Mouse (Mus musculus) C2C12 (cell line): ENCODE data around the gene Aqp5. TPM values are rescaled to one million over a fixed set of nuclear protein-coding genes. Genes with fewer than 3 reads are reported as not detected.

Source experiments
- H3K27me3 ChIP-seq: one replicate; pipeline ENCODE4 v1.6.1; 2011; ENCODE audit not compliant: control insufficient read depth, insufficient read depth, insufficient read length
- H3K36me3 ChIP-seq: one replicate; pipeline ENCODE4 v1.6.1; 2011; ENCODE audit not compliant: control insufficient read depth, insufficient read depth
- H3K4me3 ChIP-seq: one replicate; pipeline ENCODE4 v1.5.1; 2011; ENCODE audit warnings: mild to moderate bottlenecking, control low read depth; ENCODE audit not compliant: poor library complexity, insufficient read depth, severe bottlenecking
- H3K79me2 ChIP-seq: one replicate; pipeline ENCODE4 v1.6.1; 2011; ENCODE audit not compliant: control insufficient read depth, insufficient read depth
- H3K79me3 ChIP-seq: one replicate; pipeline ENCODE4 v1.6.1; 2011; ENCODE audit warnings: low read depth, control low read depth
- H3ac ChIP-seq: one replicate; pipeline ENCODE3; 2011; ENCODE audit warnings: low read depth; ENCODE audit not compliant: control insufficient read depth, insufficient read length
- CEBPB ChIP-seq: IDR thresholded peaks from one replicate; pipeline ENCODE4 v1.6.1; 2011; ENCODE audit warnings: low read depth, mild to moderate bottlenecking, control low read depth, moderate library complexity
- CTCF ChIP-seq: IDR thresholded peaks from one replicate; pipeline ENCODE4 v1.5.1; 2011; ENCODE audit not compliant: control insufficient read depth, insufficient read depth, insufficient read length
- FOSL1 ChIP-seq: IDR thresholded peaks from one replicate; pipeline ENCODE4 v1.8.0; 2011; ENCODE audit warnings: mild to moderate bottlenecking, low read length; ENCODE audit not compliant: poor library complexity, insufficient read depth, severe bottlenecking
- MAX ChIP-seq: IDR thresholded peaks from one replicate; pipeline ENCODE4 v1.6.1; 2011; ENCODE audit warnings: mild to moderate bottlenecking, control low read depth
- MYOD1 ChIP-seq: IDR thresholded peaks from one replicate; pipeline ENCODE4 v1.6.1; 2011; ENCODE audit warnings: low read depth; ENCODE audit not compliant: control insufficient read depth, insufficient read length
- MYOG ChIP-seq: IDR thresholded peaks from one replicate; pipeline ENCODE4 v1.6.1; 2011; ENCODE audit not compliant: control insufficient read depth, insufficient read length; ENCODE audit errors: extremely low read depth
- USF1 ChIP-seq: IDR thresholded peaks from one replicate; pipeline ENCODE4 v1.6.1; 2011; ENCODE audit warnings: low read depth, mild to moderate bottlenecking, control low read depth, moderate library complexity
- long read RNA-seq, 2 experiments: library from polyadenylated mRNA; unstranded; transcript quantifications; one replicate each; pipeline ENCODE4 v2.0.0; 2019 to 2020
- polyA plus RNA-seq: library from polyadenylated mRNA; unstranded; fragments of >200 nt; fragmentation: generic; extraction: Trizol; gene quantifications from one replicate; pipeline ENCODE4 v1.2.1, GENCODE M21; 2012; ENCODE audit warnings: missing spikeins

The Aqp5 gene
- 395 TPM for polyA plus RNA-seq
- long read RNA-seq, experiment 1, transcript Aqp5-204 (4 exons, 1,415 nt), result minor isoform, 8 of 918 reads
- long read RNA-seq, experiment 1, transcript Aqp5-205 (3 exons, 1,739 nt), result minor isoform, 96 of 918 reads
- long read RNA-seq, experiment 1, transcript Aqp5-203 (2 exons, 443 nt), result minor isoform, 6 of 918 reads
- long read RNA-seq, experiment 1, transcript Aqp5-202 (4 exons, 1,797 nt), result major isoform, 717 of 918 reads
- long read RNA-seq, experiment 1, partial matches to known transcripts, result 7 of 918 reads
- long read RNA-seq, experiment 1, other reads (novel, unspliced or antisense), result 83 of 918 reads
- long read RNA-seq, experiment 2, transcript Aqp5-203 (2 exons, 443 nt), result minor isoform, 7 of 2,740 reads
- long read RNA-seq, experiment 2, transcript Aqp5-205 (3 exons, 1,739 nt), result minor isoform, 46 of 2,740 reads
- long read RNA-seq, experiment 2, transcript Aqp5-204 (4 exons, 1,415 nt), result minor isoform, 22 of 2,740 reads
- long read RNA-seq, experiment 2, transcript Aqp5-202 (4 exons, 1,797 nt), result major isoform, 2,571 of 2,740 reads
- long read RNA-seq, experiment 2, partial matches to known transcripts, result 10 of 2,740 reads
- long read RNA-seq, experiment 2, other reads (novel, unspliced or antisense), result 83 of 2,740 reads

DNA sequence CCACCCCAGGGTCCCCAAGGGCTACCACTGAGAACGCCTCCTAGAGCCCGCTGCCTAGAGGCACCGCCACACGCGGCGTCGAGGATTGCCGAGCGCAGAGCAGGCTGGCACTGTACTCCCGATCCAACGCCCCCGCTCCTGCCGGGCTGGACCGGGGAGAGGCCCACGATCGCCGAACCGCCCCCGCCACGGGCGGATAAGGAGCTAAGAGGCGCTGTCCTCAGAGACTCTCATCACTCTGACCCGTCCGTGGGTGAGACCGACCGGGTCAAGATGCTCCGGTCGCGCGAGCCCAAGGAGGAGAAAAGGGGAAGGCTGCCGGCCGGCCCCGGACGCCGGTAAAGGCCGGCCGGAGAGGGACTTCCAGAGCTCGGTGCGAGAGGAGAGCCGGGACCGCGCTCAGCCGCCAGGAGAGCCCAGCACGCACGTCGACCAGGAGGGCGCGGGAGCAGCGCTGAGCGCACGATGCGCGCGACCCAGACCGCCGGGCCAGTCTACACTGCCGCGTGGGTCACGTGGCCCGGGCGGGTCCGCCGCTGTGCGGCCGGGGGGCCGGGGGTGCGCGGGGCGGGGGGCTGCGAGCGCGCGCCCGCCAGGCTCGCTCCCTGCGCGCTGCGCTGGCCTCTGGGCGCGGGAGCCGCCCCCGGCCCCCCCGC, at the start of gene Aqp5:
Aqp5 (plus strand) TSS at position 354 of the 656 bp plus-strand sequence.
- H3K36me3 ChIP-seq, result peaks cover 33% of the 10 kb centered on the region
- peaks cover 66% of the 10 kb centered on the region for H3K79me2 ChIP-seq
- TF ChIP-seq CTCF (no peak), USF1 (peak; percentile 74), MAX (peak; percentile 44)
- peak within 1 kb of the TSS; percentile 59 for H3K4me3 ChIP-seq
- no peaks in the 10 kb centered on the region for H3K27me3 ChIP-seq
- H3ac ChIP-seq, result peak within 1 kb of the TSS; percentile 54
- peaks cover 39% of the 10 kb centered on the region for H3K79me3 ChIP-seq

DNA sequence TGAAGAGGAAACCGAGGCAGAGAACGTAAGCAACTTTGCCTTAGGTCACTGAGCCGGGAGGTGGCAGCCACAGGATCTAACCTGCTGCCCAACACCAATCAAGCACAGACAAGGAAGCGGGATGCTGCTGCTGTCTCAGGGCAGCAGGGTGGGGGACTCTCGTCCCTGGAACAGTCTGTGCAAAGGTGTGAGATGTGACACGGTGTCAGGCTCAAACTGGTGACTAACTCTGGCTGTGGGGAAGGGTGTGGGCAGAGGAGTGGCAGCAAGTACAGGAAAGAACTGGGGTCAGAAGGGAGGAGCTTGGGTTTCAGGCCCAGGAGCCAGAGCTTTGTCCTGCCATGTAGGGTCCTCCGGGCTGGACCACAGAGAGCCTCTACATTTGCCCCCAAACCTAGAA, 46.5 kb upstream of the Aqp5 start:
- Histone ChIP-seq H3K4me3 (no peak overlapping the region), H3K27me3 (no peaks in the 10 kb centered on the region), H3K79me3 (no peaks in the 10 kb centered on the region), H3ac (no peak overlapping the region), H3K79me2 (no peaks in the 10 kb centered on the region), H3K36me3 (no peaks in the 10 kb centered on the region)
- TF ChIP-seq FOSL1, result no peak
- TF ChIP-seq CEBPB, result no peak
- no peak for TF ChIP-seq MYOD1
- TF ChIP-seq MAX, result no peak
- no peak for TF ChIP-seq CTCF
- TF ChIP-seq MYOG, result no peak
- no peak for TF ChIP-seq USF1

DNA sequence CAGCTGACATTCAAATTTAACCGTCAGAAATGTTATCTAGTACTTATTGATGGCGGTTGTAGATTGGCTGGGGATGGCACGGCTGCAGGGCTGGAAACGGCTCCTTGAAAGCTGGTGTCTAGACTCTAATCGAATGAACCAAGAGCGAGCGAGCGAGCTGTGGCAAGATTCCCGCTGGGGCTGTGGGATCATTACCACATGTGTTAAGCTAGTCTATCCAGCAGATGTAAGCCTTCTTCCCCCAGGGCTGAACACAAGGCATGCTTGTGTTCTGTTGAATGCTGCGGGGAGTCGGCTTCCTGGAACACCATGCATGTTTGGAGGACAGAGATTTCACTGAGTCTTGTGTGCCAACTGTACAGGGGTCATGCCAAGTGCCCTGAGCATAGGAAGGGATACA, 44.0 kb upstream of the Aqp5 start:
- TF ChIP-seq MYOD1 (no peak), FOSL1 (no peak), USF1 (no peak), CEBPB (no peak), CTCF (no peak), MYOG (no peak), MAX (no peak)
- H3K4me3 ChIP-seq, result no peak overlapping the region
- H3K27me3 ChIP-seq, result no peaks in the 10 kb centered on the region
- no peaks in the 10 kb centered on the region for H3K36me3 ChIP-seq
- H3K79me2 ChIP-seq, result no peaks in the 10 kb centered on the region
- no peaks in the 10 kb centered on the region for H3K79me3 ChIP-seq
- no peak overlapping the region for H3ac ChIP-seq

DNA sequence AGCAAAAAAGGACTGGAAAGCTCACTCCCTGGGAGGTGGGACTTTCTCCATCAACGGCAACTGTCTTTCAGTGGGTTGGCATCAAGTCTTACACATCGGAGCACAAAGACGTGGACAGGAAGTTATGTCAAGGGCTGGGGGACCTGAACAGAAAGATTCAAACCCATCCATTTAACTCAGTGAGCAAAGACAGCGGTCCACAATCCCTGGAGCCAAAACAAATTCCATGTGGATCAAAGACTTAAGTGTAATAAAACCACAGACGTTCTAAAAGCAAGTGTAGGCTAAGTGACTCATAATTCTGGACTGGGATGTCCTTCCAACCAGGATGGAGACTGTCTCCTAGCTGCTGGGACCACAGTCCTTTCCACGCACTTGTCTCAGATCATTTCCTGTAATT, 42.9 kb upstream of the Aqp5 start:
- H3K79me2 ChIP-seq, result no peaks in the 10 kb centered on the region
- no peaks in the 10 kb centered on the region for H3K79me3 ChIP-seq
- H3ac ChIP-seq, result no peak overlapping the region
- no peaks in the 10 kb centered on the region for H3K36me3 ChIP-seq
- H3K4me3 ChIP-seq, result no peak overlapping the region
- no peaks in the 10 kb centered on the region for H3K27me3 ChIP-seq
- TF ChIP-seq FOSL1 (peak; percentile 73), CTCF (no peak), USF1 (no peak), MAX (peak; percentile 69), MYOD1 (no peak), MYOG (no peak), CEBPB (no peak)

DNA sequence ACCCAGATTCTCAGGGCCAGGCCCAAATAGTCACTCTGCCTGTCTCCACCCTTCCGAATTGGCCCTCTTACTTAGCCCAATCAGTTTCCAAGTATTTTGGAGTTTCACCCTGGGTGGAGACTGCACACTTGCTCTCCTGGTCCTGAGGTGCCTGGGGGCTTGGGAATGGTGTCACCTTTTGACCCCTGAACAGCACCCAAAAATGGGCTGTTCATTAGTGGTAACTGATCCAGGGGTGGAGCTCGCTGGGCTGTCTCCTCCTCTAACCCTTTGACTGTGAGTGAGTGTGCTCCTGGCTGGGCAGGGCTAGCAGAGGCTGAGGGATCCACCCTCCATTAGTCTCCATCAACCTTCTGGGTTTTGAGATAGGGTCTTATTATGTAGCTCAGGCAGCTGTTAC, 40.7 kb upstream of the Aqp5 start:
- Histone ChIP-seq H3K79me2 (no peaks in the 10 kb centered on the region), H3ac (no peak overlapping the region), H3K36me3 (no peaks in the 10 kb centered on the region), H3K79me3 (no peaks in the 10 kb centered on the region), H3K27me3 (no peaks in the 10 kb centered on the region), H3K4me3 (no peak overlapping the region)
- no peak for TF ChIP-seq CEBPB
- TF ChIP-seq USF1, result no peak
- TF ChIP-seq FOSL1, result no peak
- no peak for TF ChIP-seq MAX
- TF ChIP-seq MYOD1, result no peak
- TF ChIP-seq MYOG, result no peak
- no peak for TF ChIP-seq CTCF

DNA sequence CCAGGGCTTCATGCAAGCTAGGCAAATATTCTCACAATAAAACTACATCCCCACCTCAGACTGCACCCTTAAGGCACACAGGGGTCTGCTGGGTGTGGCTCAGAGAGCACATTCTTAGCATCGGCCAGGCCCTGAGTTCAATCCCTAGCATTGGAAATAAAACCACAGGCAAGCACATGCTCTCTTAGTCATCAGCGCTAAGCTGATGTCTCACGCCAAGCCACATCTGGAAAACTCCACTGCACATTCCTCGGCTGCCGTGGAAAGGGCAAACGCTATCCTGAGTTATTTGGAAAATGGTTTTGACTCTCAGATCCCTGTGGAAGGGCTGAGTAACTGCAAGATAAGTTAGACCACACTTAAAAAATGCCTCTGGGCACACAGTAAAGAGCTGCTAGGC, 36.8 kb upstream of the Aqp5 start:
- Histone ChIP-seq H3ac (no peak overlapping the region), H3K27me3 (no peaks in the 10 kb centered on the region), H3K4me3 (no peak overlapping the region), H3K36me3 (no peaks in the 10 kb centered on the region), H3K79me2 (no peaks in the 10 kb centered on the region), H3K79me3 (no peaks in the 10 kb centered on the region)
- no peak for TF ChIP-seq CTCF
- TF ChIP-seq FOSL1, result peak; percentile 94
- peak; percentile 84 for TF ChIP-seq USF1
- TF ChIP-seq MAX, result peak; percentile 97
- no peak for TF ChIP-seq MYOG
- peak; percentile 1 for TF ChIP-seq CEBPB
- peak; percentile 81 for TF ChIP-seq MYOD1
